Comparison of ENCODE assay signal across 10 mouse cellular contexts in genomic region chr3:87993436-87993835, GRCm38 (mm10). TPM values are rescaled to one million over a fixed set of nuclear protein-coding genes. Genes with fewer than 3 reads are reported as not detected.
DNase-seq lines count a peak whose midpoint lies in the region; ATAC-seq and TF ChIP-seq lines count a peak whose summit lies in the region.
"Had no signal": no experiment of that assay in that cellular context is flagged by ENCODE, and none has a peak within 500 bp of the region (broad histone marks: within the 10 kb centered on the region; RNA-seq: fewer than 3 reads in every experiment).

No protein-coding gene starts in this region.

- no peaks in the 10 kb centered on the region for H3K9me3 ChIP-seq in lung, embryonic 14.5 days (ENCODE audit: low read depth, low read length)

- H3K27ac ChIP-seq in lung, embryonic 14.5 days (ENCODE audit: low read depth) = no peak overlapping the region
- H3K27ac ChIP-seq: gastrocnemius, adult 2 months had no signal

- TF ChIP-seq CTCF in lung, embryonic 14.5 days (IDR thresholded peaks at IDR 0.05; ENCODE audit: low read depth) = no peak

- WGBS in lung, embryonic 14.5 days = 3% methylated on average over 5 of the region's 6 CpGs

- no peak for ATAC-seq in CD4-positive, CD25-positive, alpha-beta regulatory T cell, adult 4 months
- no peak for ATAC-seq in lung, embryonic 14.5 days (ENCODE audit: insufficient read depth)

- H3K4me1 ChIP-seq in lung, embryonic 14.5 days (ENCODE audit: insufficient read depth) = no peaks in the 10 kb centered on the region

- H3K4me2 ChIP-seq in lung, embryonic 14.5 days = no peak overlapping the region

- no peak overlapping the region for H3K4me3 ChIP-seq in lung, embryonic 14.5 days (ENCODE audit: low read depth, low read length)
- H3K4me3 ChIP-seq: gastrocnemius, adult 2 months had no signal

- no peak overlapping the region for H3K9ac ChIP-seq in lung, embryonic 14.5 days

- H3K36me3 ChIP-seq in lung, embryonic 14.5 days (ENCODE audit: insufficient read depth) = no peaks in the 10 kb centered on the region

- peaks cover 86% of the 10 kb centered on the region for H3K27me3 ChIP-seq in lung, embryonic 14.5 days (ENCODE audit: insufficient read depth, low read length)

- peak; percentile 52 for DNase-seq in CD4-positive, CD25-positive, alpha-beta regulatory T cell, adult 2 months (ENCODE audit: low read depth, low spot score)
- DNase-seq in lung, embryonic 14.5 days = peak; percentile 82
- no peak for DNase-seq in lung, postnatal 25 days (ENCODE audit: low spot score)
- peak; percentile 32 for DNase-seq in c-Kit-positive CD71-positive TER-119-positive erythroid progenitor cells, embryonic 14.5 days (ENCODE audit: low spot score)
- peak; percentile 43 for DNase-seq in naive thymus-derived CD4-positive, alpha-beta T cell, adult 2 months (ENCODE audit: low read depth)
- DNase-seq in left cerebral cortex, adult 11 months (ENCODE audit: low spot score) = no peak
- DNase-seq in cerebellum, postnatal 36 days = no peak
- DNase-seq: cerebellum, adult 18-20 months; gastrocnemius, adult 2 months had no signal

RNA-seq across cellular contexts. Expression of gene Bcan, which starts 6.6 kb away (rescaled TPM):
- polyA plus RNA-seq in CD4-positive, CD25-positive, alpha-beta regulatory T cell, adult 4 months (2017; shearing (Covaris generic)) = not detected
- not detected in 2 replicates for polyA plus RNA-seq in lung, embryonic 14.5 days (2014; fragmentation: Nextera tagmentation; extraction: Ambion mirVana)

RNA-seq across cellular contexts. Expression of gene Nes, which starts 22.6 kb away (rescaled TPM):
- not detected for polyA plus RNA-seq in CD4-positive, CD25-positive, alpha-beta regulatory T cell, adult 4 months (2017; shearing (Covaris generic))
- 24.6 and 27.1 TPM in 2 replicates for polyA plus RNA-seq in lung, embryonic 14.5 days (2014; fragmentation: Nextera tagmentation; extraction: Ambion mirVana)

RNA-seq across cellular contexts. Expression of gene Hapln2, which starts 33.9 kb away (rescaled TPM):
- polyA plus RNA-seq in CD4-positive, CD25-positive, alpha-beta regulatory T cell, adult 4 months (2017; shearing (Covaris generic)) = under 1 TPM in 1 of 2 experiments, not detected in 1; 0.17 TPM
- polyA plus RNA-seq in lung, embryonic 14.5 days (2014; fragmentation: Nextera tagmentation; extraction: Ambion mirVana) = not detected in 2 replicates

RNA-seq across cellular contexts. Expression of gene Crabp2, which starts 45.0 kb away (rescaled TPM):
- polyA plus RNA-seq in CD4-positive, CD25-positive, alpha-beta regulatory T cell, adult 4 months (2017; shearing (Covaris generic)) = not detected
- polyA plus RNA-seq in lung, embryonic 14.5 days (2014; fragmentation: Nextera tagmentation; extraction: Ambion mirVana) = 7.7 and 10.3 TPM in 2 replicates

RNA-seq across cellular contexts. Expression of gene Gpatch4, which starts 49.5 kb away (rescaled TPM):
- polyA plus RNA-seq in CD4-positive, CD25-positive, alpha-beta regulatory T cell, adult 4 months (2017; shearing (Covaris generic)) = 10 to 100 TPM; 33.8 to 36.0 TPM
- polyA plus RNA-seq in lung, embryonic 14.5 days (2014; fragmentation: Nextera tagmentation; extraction: Ambion mirVana) = 35.8 and 40.6 TPM in 2 replicates

Comparison
In these comparisons a context has a peak if more than half of its experiments do, and no peak if none do; other contexts are left out.
1. DNase-seq: peak in CD4-positive, CD25-positive, alpha-beta regulatory T cell, adult 2 months (single experiment), lung, embryonic 14.5 days (single experiment), c-Kit-positive CD71-positive TER-119-positive erythroid progenitor cells, embryonic 14.5 days (single experiment) and naive thymus-derived CD4-positive, alpha-beta T cell, adult 2 months (single experiment); none in lung, postnatal 25 days (single experiment), left cerebral cortex, adult 11 months (single experiment) and cerebellum, postnatal 36 days (0 of 2).
2. RNA of gene Nes, which starts 22.6 kb away (polyA plus RNA-seq): 24.6 to 27.1 TPM in lung, embryonic 14.5 days; not detected in CD4-positive, CD25-positive, alpha-beta regulatory T cell, adult 4 months; every median in the first group is over 10 times any median in the second.